Mouse (Mus musculus): Measurements from ENCODE around the gene Pifo. TPM values are rescaled to one million over a fixed set of nuclear protein-coding genes. Genes with fewer than 3 reads are reported as not detected.
"Not testable (repeated sequence)": the region's sequence is repeated elsewhere in the genome, so short reads cannot be mapped to it uniquely, and the experiment has no call there.

The Pifo gene
- polyA plus RNA-seq, 1 experiment from 2014 or later: not detected

- Histone ChIP-seq H3K4me2 (ENCODE audit: low read depth) (peak overlapping the region; percentile 27; the same call in 1 of the 2 replicates), H3K4me1 (ENCODE audit: control insufficient read depth, insufficient read depth, low read length) (no peaks in the 10 kb centered on the region), H3K27ac (ENCODE audit: low read depth, low read length) (no peak overlapping the region), H3K9me3 (ENCODE audit: control insufficient read depth, low read length) (no peaks in the 10 kb centered on the region), H3K9ac (ENCODE audit: low read length) (no peak overlapping the region), H3K4me3 (ENCODE audit: low read depth, low read length) (no peak overlapping the region), H3K36me3 (ENCODE audit: control insufficient read depth, insufficient read depth, low read length) (no peaks in the 10 kb centered on the region), H3K27me3 (ENCODE audit: control insufficient read depth, insufficient read depth, low read length) (no peaks in the 10 kb centered on the region)
- ATAC-seq (ENCODE audit: insufficient read depth, low FRiP score, low TSS enrichment) (0 out of 2 replicates have a peak, but pooled peaks have one; percentile 27), DNase-seq (ENCODE audit: low spot score) (peak; percentile 19)
- WGBS: 21% methylated on average over 11 of the region's 11 CpGs
These were observed 13.6 kb downstream of the Pifo start for GRCm38 (mm10) chr3:106000707-106001375.

- no peak overlapping the region for H3K27ac ChIP-seq (ENCODE audit: low read depth, low read length)
- ATAC-seq (ENCODE audit: insufficient read depth, low FRiP score, low TSS enrichment) (no peak), DNase-seq (ENCODE audit: low spot score) (no peak)
- H3K9ac ChIP-seq (ENCODE audit: low read length): no peak overlapping the region
- no peaks in the 10 kb centered on the region for H3K9me3 ChIP-seq (ENCODE audit: control insufficient read depth, low read length)
- no peak overlapping the region for H3K4me2 ChIP-seq (ENCODE audit: low read depth)
- 61% methylated on average over 2 of the region's 2 CpGs for WGBS
- H3K4me3 ChIP-seq (ENCODE audit: low read depth, low read length): no peak overlapping the region
- no peaks in the 10 kb centered on the region for H3K36me3 ChIP-seq (ENCODE audit: control insufficient read depth, insufficient read depth, low read length)
- H3K4me1 ChIP-seq (ENCODE audit: control insufficient read depth, insufficient read depth, low read length): no peaks in the 10 kb centered on the region
- no peaks in the 10 kb centered on the region for H3K27me3 ChIP-seq (ENCODE audit: control insufficient read depth, insufficient read depth, low read length)
These were observed 19.7 kb downstream of the Pifo start for GRCm38 (mm10) chr3:105994730-105995129.

DNA sequence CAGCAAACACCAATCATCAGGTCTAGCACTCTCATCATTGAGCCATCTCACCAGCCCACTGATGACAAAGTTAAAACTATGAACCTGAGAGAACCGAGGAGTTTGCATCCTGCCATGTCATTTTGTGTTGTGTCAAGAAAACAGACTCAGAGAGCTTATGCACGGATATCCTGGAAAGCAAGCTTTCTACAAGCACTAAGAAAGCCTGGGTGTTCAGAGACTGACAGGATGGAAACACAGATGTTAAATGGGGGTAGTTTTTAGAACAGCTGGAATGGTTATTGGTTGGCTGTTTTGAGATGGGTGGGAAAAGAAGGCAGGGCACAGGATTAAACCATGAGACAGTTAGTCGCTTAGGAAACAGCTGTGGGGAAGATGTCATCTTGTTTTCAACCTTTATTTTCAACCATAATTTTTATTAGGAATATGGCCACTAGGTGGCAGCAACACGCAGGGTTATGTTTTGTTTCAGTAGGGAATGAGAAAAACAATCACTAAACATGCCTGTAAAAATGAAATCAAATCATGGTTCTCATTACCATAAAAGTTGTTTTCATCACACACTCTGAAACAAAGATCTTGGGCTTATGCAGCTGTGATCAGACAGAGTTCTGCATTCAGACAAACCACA lies 22.7 kb downstream of the Pifo start:
- no peak overlapping the region for H3K4me2 ChIP-seq (ENCODE audit: low read depth)
- no peaks in the 10 kb centered on the region for H3K4me1 ChIP-seq (ENCODE audit: control insufficient read depth, insufficient read depth, low read length)
- DNase-seq (ENCODE audit: low spot score): peak; percentile 23
- H3K9me3 ChIP-seq (ENCODE audit: control insufficient read depth, low read length): no peaks in the 10 kb centered on the region
- no peak overlapping the region for H3K9ac ChIP-seq (ENCODE audit: low read length)
- H3K36me3 ChIP-seq (ENCODE audit: control insufficient read depth, insufficient read depth, low read length): no peaks in the 10 kb centered on the region
- ATAC-seq (ENCODE audit: insufficient read depth, low FRiP score, low TSS enrichment): no peak
- 33% methylated on average over 4 of the region's 4 CpGs for WGBS
- no peaks in the 10 kb centered on the region for H3K27me3 ChIP-seq (ENCODE audit: control insufficient read depth, insufficient read depth, low read length)
- no peak overlapping the region for H3K27ac ChIP-seq (ENCODE audit: low read depth, low read length)
- H3K4me3 ChIP-seq (ENCODE audit: low read depth, low read length): no peak overlapping the region

DNA sequence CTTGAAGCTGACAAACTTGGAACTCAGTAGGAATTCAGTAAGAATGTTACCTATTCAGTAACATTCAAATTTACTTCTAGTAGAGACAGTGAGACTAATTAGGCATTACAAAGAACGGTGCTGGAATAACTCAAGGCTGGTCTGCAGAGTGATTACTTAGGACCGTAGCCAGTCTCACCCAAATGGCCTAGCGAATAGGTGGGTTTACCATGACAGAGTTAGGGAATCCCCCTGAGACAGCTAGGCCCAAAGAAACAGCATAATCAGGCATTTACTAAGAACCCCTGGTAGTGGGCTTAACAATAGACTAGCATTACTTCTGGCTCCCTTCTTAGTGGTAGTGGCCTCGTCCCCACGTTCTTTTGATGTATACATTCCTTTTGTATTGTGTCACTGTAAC lies 24.8 kb downstream of the Pifo start:
- H3K4me2 ChIP-seq (ENCODE audit: low read depth); DNase-seq (ENCODE audit: low spot score); H3K27ac ChIP-seq (ENCODE audit: low read depth, low read length); ATAC-seq (ENCODE audit: insufficient read depth, low FRiP score, low TSS enrichment); H3K27me3 ChIP-seq (ENCODE audit: control insufficient read depth, insufficient read depth, low read length); H3K4me3 ChIP-seq (ENCODE audit: low read depth, low read length); H3K36me3 ChIP-seq (ENCODE audit: control insufficient read depth, insufficient read depth, low read length); H3K9me3 ChIP-seq (ENCODE audit: control insufficient read depth, low read length); H3K4me1 ChIP-seq (ENCODE audit: control insufficient read depth, insufficient read depth, low read length); H3K9ac ChIP-seq (ENCODE audit: low read length): not testable (repeated sequence)
- WGBS: 53% methylated on average over 5 of the region's 5 CpGs

DNA sequence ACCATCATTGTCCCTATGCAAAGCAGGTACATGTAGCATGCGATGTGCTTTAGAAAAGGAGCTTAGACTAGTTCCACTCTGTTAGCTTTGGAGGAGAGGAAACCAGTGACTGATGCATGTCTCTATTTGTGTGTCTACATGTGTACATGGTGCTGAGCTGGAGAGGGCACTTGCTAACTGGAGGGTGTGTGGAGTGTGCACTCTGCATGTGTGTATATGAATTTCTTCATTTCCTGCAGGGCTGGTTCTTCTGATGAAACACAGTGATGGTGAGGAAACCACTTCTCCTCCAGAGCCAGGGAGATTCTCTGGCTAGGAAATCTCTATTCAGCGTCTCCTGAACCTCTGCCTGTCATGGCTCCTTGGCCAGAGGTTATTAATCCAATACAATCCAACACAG lies 40.3 kb downstream of the Pifo start:
- Histone ChIP-seq H3K4me3 (ENCODE audit: low read depth, low read length) (no peak overlapping the region), H3K9ac (ENCODE audit: low read length) (no peak overlapping the region), H3K4me1 (ENCODE audit: control insufficient read depth, insufficient read depth, low read length) (no peaks in the 10 kb centered on the region), H3K36me3 (ENCODE audit: control insufficient read depth, insufficient read depth, low read length) (no peaks in the 10 kb centered on the region; the same call in 1 of the 2 replicates), H3K27ac (ENCODE audit: low read depth, low read length) (no peak overlapping the region), H3K4me2 (ENCODE audit: low read depth) (no peak overlapping the region), H3K27me3 (ENCODE audit: control insufficient read depth, insufficient read depth, low read length) (no peaks in the 10 kb centered on the region), H3K9me3 (ENCODE audit: control insufficient read depth, low read length) (no peaks in the 10 kb centered on the region)
- no peak for DNase-seq (ENCODE audit: low spot score)
- WGBS: 88% methylated on average over 2 of the region's 2 CpGs
- ATAC-seq (ENCODE audit: insufficient read depth, low FRiP score, low TSS enrichment): no peak

GRCm38 (mm10) chr3:105973411-105973810 lies 41.0 kb downstream of the Pifo start, which contains the start of gene Ovgp1:
TSS of gene Ovgp1 (plus strand) at chr3:105973711.
- Histone ChIP-seq H3K27ac (ENCODE audit: low read depth, low read length) (no peak within 1 kb of the TSS), H3K27me3 (ENCODE audit: control insufficient read depth, insufficient read depth, low read length) (no peaks in the 10 kb centered on the region), H3K4me1 (ENCODE audit: control insufficient read depth, insufficient read depth, low read length) (no peaks in the 10 kb centered on the region), H3K36me3 (ENCODE audit: control insufficient read depth, insufficient read depth, low read length) (no peaks in the 10 kb centered on the region; the same call in 1 of the 2 replicates), H3K4me3 (ENCODE audit: low read depth, low read length) (no peak within 1 kb of the TSS), H3K4me2 (ENCODE audit: low read depth) (no peak within 1 kb of the TSS), H3K9ac (ENCODE audit: low read length) (no peak within 1 kb of the TSS), H3K9me3 (ENCODE audit: control insufficient read depth, low read length) (no peaks in the 10 kb centered on the region)
- DNase-seq (ENCODE audit: low spot score): no peak
- ATAC-seq (ENCODE audit: insufficient read depth, low FRiP score, low TSS enrichment): no peak
- 80% methylated on average over 3 of the region's 3 CpGs for WGBS

- Histone ChIP-seq H3K4me3 (ENCODE audit: low read depth, low read length) (no peak overlapping the region), H3K9me3 (ENCODE audit: control insufficient read depth, low read length) (no peaks in the 10 kb centered on the region), H3K9ac (ENCODE audit: low read length) (no peak overlapping the region), H3K27ac (ENCODE audit: low read depth, low read length) (no peak overlapping the region), H3K27me3 (ENCODE audit: control insufficient read depth, insufficient read depth, low read length) (no peaks in the 10 kb centered on the region), H3K4me2 (ENCODE audit: low read depth) (no peak overlapping the region), H3K4me1 (ENCODE audit: control insufficient read depth, insufficient read depth, low read length) (no peaks in the 10 kb centered on the region), H3K36me3 (ENCODE audit: control insufficient read depth, insufficient read depth, low read length) (peaks cover 4% of the 10 kb centered on the region)
- ATAC-seq (ENCODE audit: insufficient read depth, low FRiP score, low TSS enrichment) (no peak), DNase-seq (ENCODE audit: low spot score) (no peak)
- 84% methylated on average over 5 of the region's 5 CpGs for WGBS
These were observed 42.5 kb downstream of the Pifo start for GRCm38 (mm10) chr3:105971831-105972446.

DNA sequence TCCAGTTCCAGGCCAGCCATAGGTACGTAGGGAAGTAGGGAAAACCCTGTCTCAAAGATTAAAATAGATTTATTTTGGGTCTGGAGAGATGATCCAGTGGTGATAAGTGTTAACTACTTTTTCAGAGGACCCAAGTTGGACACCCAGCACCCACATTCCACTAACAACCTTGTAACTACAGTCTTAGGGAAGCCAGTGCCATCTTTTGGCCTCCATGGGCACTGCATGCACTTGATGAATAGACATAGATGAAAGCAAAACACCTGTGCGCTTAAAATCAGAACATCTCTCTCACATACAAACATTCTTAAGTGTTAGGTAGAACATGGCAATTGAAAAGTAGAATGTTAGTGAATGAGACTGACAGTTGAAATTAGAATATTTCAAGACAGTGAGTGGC lies 53.7 kb downstream of the Pifo start:
- Histone ChIP-seq H3K27me3 (ENCODE audit: control insufficient read depth, insufficient read depth, low read length) (no peaks in the 10 kb centered on the region), H3K36me3 (ENCODE audit: control insufficient read depth, insufficient read depth, low read length) (peaks cover 9% of the 10 kb centered on the region), H3K9ac (ENCODE audit: low read length) (no peak overlapping the region), H3K4me2 (ENCODE audit: low read depth) (peak overlapping the region; percentile 70), H3K27ac (ENCODE audit: low read depth, low read length) (no peak overlapping the region), H3K4me3 (ENCODE audit: low read depth, low read length) (peak overlapping the region; percentile 81; the same call in 1 of the 2 replicates), H3K4me1 (ENCODE audit: control insufficient read depth, insufficient read depth, low read length) (peaks cover 12% of the 10 kb centered on the region; the same call in 1 of the 2 replicates), H3K9me3 (ENCODE audit: control insufficient read depth, low read length) (no peaks in the 10 kb centered on the region)
- DNase-seq (ENCODE audit: low spot score) (no peak), ATAC-seq (ENCODE audit: insufficient read depth, low FRiP score, low TSS enrichment) (no peak)
- WGBS: 96% methylated on average over 2 of the region's 2 CpGs

Data from neural tube, embryonic 11.5 days (tissue).